Mouse (Mus musculus): ENCODE measurements around the gene Foxj3.

DNA sequence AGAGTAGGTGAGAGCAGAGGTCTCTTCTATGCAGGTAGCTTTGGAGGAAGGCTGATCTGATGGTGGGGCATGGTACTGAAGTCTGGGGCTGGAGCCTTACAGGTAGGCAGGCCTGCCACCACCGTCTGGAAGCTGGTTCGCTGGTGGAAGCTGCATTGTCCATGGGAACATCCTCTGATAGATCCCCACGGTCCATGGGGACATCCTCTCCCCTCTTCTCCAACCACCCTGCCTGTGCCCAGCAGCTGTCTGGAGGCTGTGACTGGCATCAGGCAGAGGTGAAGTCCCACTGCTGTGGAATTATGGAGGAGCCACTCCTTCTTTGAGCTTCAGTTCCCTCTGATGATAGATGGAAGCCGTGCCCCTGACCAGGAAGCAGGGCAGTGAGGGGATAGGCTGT is 131.8 kb downstream of the Foxj3 start:
- TF ChIP-seq CTCF (IDR thresholded peaks at IDR 0.05; ENCODE audit: low read depth, low read length) = no peak
- no peak for TF ChIP-seq POLR2A (IDR thresholded peaks at IDR 0.05; ENCODE audit: insufficient read depth, low read length)
- TF ChIP-seq EP300 (IDR thresholded peaks at IDR 0.05; ENCODE audit: insufficient read depth, low read depth, low read length) = no peak
